Mouse (Mus musculus): ENCODE data around the gene Mfsd4a. TPM values are rescaled to one million over a fixed set of nuclear protein-coding genes. Genes with fewer than 3 reads are reported as not detected.

Gene Mfsd4a
- polyA plus RNA-seq, 1 experiment from 2014 or later, result 27.3 TPM

DNA sequence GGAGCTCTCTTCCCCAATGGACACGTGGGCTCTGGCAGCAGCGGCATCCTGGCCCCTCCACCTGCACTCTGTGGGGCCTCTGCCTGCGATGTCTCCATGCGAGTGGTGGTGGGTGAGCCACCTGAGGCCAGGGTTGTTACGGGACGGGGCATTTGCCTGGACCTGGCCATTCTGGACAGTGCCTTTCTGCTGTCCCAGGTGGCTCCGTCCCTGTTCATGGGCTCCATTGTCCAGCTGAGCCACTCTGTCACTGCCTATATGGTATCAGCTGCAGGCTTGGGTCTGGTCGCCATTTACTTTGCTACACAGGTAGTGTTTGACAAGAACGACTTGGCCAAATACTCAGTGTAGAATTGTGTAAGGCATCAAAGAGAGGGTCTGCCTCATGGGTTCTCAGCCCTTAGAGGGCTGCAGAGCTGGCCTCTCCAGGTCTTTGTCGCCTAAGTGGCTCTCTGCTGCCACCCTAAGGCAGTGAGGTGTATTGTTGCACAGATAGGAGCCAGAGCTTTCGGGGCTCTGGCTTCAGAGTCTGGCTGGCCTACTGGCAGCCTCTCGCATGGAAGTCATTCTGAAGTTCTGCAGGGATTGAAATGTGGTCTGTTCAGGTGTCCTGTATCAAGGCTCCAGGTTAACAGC lies 86.4 kb downstream of the Mfsd4a start:
- no peaks in the 10 kb centered on the region for H3K9me3 ChIP-seq (replicated peaks; ENCODE audit: low read length)
- H3K4me1 ChIP-seq (replicated peaks; ENCODE audit: insufficient read depth, low read length), result no peaks in the 10 kb centered on the region
- no peak overlapping the region for H3K4me2 ChIP-seq (ENCODE audit: low read length)
- H3K27me3 ChIP-seq (ENCODE audit: insufficient read depth, low read length), result no peaks in the 10 kb centered on the region
- no peak overlapping the region for H3K9ac ChIP-seq (ENCODE audit: low read depth, low read length)
- H3K4me3 ChIP-seq (replicated peaks; ENCODE audit: low read depth, low read length), result no peak overlapping the region
- DNase-seq (ENCODE audit: low spot score), result peak; percentile 78
- WGBS, result 55% methylated on average over 12 of the region's 12 CpGs
- H3K36me3 ChIP-seq (ENCODE audit: insufficient read depth, low read length), result no peaks in the 10 kb centered on the region
- no peak overlapping the region for H3K27ac ChIP-seq
- TF ChIP-seq CTCF (IDR thresholded peaks at IDR 0.05; ENCODE audit: low read depth), result peak; percentile 89
- ATAC-seq (replicated peaks; ENCODE audit: low FRiP score, low read depth), result no peak; the same call in 1 of the 2 replicates

DNA sequence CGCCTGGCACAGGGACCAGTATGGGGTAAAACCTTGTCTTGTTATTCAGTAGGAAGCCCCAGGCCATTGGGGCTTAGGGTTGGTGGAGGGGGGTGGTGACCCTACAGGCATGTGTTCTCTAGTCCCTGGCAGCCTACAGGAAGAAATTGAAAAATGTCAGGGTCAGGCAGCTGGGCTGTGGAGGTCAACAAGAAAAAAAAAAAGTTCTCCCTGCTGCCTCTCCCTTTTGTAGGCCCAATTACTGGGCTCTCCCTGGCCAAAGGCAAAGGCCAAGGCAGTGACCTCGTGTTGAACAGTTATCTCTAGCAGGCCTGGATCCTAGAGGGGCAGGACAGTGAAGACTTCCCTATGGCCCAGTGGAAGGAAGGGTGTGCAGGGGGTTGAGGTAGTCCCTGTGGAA lies 87.4 kb downstream of the Mfsd4a start:
- TF ChIP-seq CTCF (IDR thresholded peaks at IDR 0.05; ENCODE audit: low read depth), result no peak

DNA sequence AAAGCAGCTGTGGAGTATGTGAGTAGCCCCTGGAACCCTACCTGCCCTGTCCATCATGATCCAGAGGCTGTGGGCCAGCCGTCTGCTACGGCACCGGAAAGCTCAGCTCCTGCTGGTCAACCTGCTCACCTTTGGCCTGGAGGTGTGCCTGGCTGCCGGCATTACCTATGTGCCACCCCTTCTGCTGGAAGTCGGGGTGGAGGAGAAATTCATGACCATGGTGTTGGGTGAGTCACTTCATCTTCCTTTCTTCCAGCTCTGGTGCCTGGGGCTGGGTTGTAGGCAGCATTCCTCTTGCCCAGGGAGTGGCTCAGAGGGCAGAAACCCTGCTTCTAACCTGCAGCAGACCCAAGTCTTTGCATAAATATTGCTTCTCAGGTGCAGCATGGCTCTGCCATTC lies 91.0 kb downstream of the Mfsd4a start:
- no peaks in the 10 kb centered on the region for H3K36me3 ChIP-seq (ENCODE audit: insufficient read depth, low read length)
- H3K4me1 ChIP-seq (replicated peaks; ENCODE audit: insufficient read depth, low read length), result peaks cover 16% of the 10 kb centered on the region
- WGBS, result 77% methylated on average over 5 of the region's 5 CpGs
- no peak overlapping the region for H3K27ac ChIP-seq
- no peak overlapping the region for H3K4me3 ChIP-seq (replicated peaks; ENCODE audit: low read depth, low read length)
- H3K9ac ChIP-seq (ENCODE audit: low read depth, low read length), result no peak overlapping the region
- no peak overlapping the region for H3K4me2 ChIP-seq (ENCODE audit: low read length)
- no peaks in the 10 kb centered on the region for H3K27me3 ChIP-seq (ENCODE audit: insufficient read depth, low read length)
- no peak for DNase-seq (ENCODE audit: low spot score)
- H3K9me3 ChIP-seq (replicated peaks; ENCODE audit: low read length), result no peaks in the 10 kb centered on the region
- ATAC-seq (replicated peaks; ENCODE audit: low FRiP score, low read depth), result no peak
- TF ChIP-seq CTCF (IDR thresholded peaks at IDR 0.05; ENCODE audit: low read depth), result no peak

More for the DNA sequence above, 87.4 kb downstream of the Mfsd4a start:
- 44% methylated on average over 2 of the region's 2 CpGs for WGBS
- H3K9ac ChIP-seq (ENCODE audit: low read depth, low read length), result no peak overlapping the region
- H3K9me3 ChIP-seq (replicated peaks; ENCODE audit: low read length), result no peaks in the 10 kb centered on the region
- no peak overlapping the region for H3K4me2 ChIP-seq (ENCODE audit: low read length)
- H3K4me1 ChIP-seq (replicated peaks; ENCODE audit: insufficient read depth, low read length), result no peaks in the 10 kb centered on the region
- H3K4me3 ChIP-seq (replicated peaks; ENCODE audit: low read depth, low read length), result no peak overlapping the region
- no peaks in the 10 kb centered on the region for H3K36me3 ChIP-seq (ENCODE audit: insufficient read depth, low read length)
- no peak overlapping the region for H3K27ac ChIP-seq
- ATAC-seq (replicated peaks; ENCODE audit: low FRiP score, low read depth), result no peak
- DNase-seq (ENCODE audit: low spot score), result no peak
- no peaks in the 10 kb centered on the region for H3K27me3 ChIP-seq (ENCODE audit: insufficient read depth, low read length)

DNA sequence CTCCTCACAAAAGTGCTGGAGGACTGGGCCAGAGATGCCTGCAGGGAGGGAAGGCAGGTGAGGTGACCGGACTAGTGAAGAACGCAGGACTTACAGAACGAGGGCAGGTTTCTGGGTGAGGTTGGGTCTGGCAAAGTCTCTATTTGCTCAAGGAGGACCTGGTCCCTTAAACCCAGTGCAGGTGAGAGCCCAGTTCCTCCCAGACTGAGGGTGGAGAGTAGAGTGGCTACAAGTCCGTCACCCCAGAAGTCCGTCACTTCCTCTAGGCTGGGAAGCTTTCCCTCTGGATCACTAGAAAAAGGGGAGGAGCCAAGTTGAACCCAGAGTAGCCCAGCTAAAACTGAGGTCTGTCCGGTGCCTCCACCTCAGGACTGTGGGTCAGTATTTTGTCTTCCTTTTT lies 93.9 kb downstream of the Mfsd4a start:
- WGBS, result 68% methylated on average over 6 of the region's 6 CpGs
- no peak overlapping the region for H3K9ac ChIP-seq (ENCODE audit: low read depth, low read length)
- H3K27ac ChIP-seq, result no peak overlapping the region
- no peak overlapping the region for H3K4me3 ChIP-seq (replicated peaks; ENCODE audit: low read depth, low read length)
- DNase-seq (ENCODE audit: low spot score), result no peak
- H3K9me3 ChIP-seq (replicated peaks; ENCODE audit: low read length), result no peaks in the 10 kb centered on the region
- no peaks in the 10 kb centered on the region for H3K27me3 ChIP-seq (ENCODE audit: insufficient read depth, low read length)
- peaks cover 31% of the 10 kb centered on the region for H3K4me1 ChIP-seq (replicated peaks; ENCODE audit: insufficient read depth, low read length)
- ATAC-seq (replicated peaks; ENCODE audit: low FRiP score, low read depth), result no peak
- no peak overlapping the region for H3K4me2 ChIP-seq (ENCODE audit: low read length)
- TF ChIP-seq CTCF (IDR thresholded peaks at IDR 0.05; ENCODE audit: low read depth), result no peak
- no peaks in the 10 kb centered on the region for H3K36me3 ChIP-seq (ENCODE audit: insufficient read depth, low read length)

Other genes with a start within 250 kb of the Mfsd4a start
- 12.2 and 12.6 TPM in 2 replicates for gene Slc41a1, start 240.6 kb downstream of the Mfsd4a start, polyA plus RNA-seq (2015; fragmentation: Nextera tagmentation; extraction: Ambion mirVana)
- 23.4 and 26.7 TPM in 2 replicates for gene Rab29, start 200.8 kb downstream of the Mfsd4a start, polyA plus RNA-seq (2015; fragmentation: Nextera tagmentation; extraction: Ambion mirVana)
- gene Nucks1, start 157.5 kb downstream of the Mfsd4a start, polyA plus RNA-seq (2015; fragmentation: Nextera tagmentation; extraction: Ambion mirVana), result 55.2 and 59.9 TPM in 2 replicates
- 9.1 and 10.1 TPM in 2 replicates for gene Slc45a3, start 105.1 kb downstream of the Mfsd4a start, polyA plus RNA-seq (2015; fragmentation: Nextera tagmentation; extraction: Ambion mirVana)
- gene Elk4, start 60.5 kb downstream of the Mfsd4a start, polyA plus RNA-seq (2015; fragmentation: Nextera tagmentation; extraction: Ambion mirVana), result 21.4 and 22.0 TPM in 2 replicates
- 10.3 and 11.7 TPM in 2 replicates for gene Cdk18, start 71.6 kb upstream of the Mfsd4a start, polyA plus RNA-seq (2015; fragmentation: Nextera tagmentation; extraction: Ambion mirVana)
- 0.37 and 0.80 TPM in 2 replicates for gene Lemd1, start 123.4 kb upstream of the Mfsd4a start, polyA plus RNA-seq (2015; fragmentation: Nextera tagmentation; extraction: Ambion mirVana)
- gene AC124108.1, start 123.4 kb upstream of the Mfsd4a start, polyA plus RNA-seq (2015; fragmentation: Nextera tagmentation; extraction: Ambion mirVana), result 0.07 and 0.13 TPM in 2 replicates
- not detected in 2 replicates for gene Gm10188, start 161.7 kb upstream of the Mfsd4a start, polyA plus RNA-seq (2015; fragmentation: Nextera tagmentation; extraction: Ambion mirVana)
- gene Klhdc8a, start 230.6 kb upstream of the Mfsd4a start, polyA plus RNA-seq (2015; fragmentation: Nextera tagmentation; extraction: Ambion mirVana), result 4.1 and 5.0 TPM in 2 replicates
- gene Nuak2, start 248.1 kb upstream of the Mfsd4a start, polyA plus RNA-seq (2015; fragmentation: Nextera tagmentation; extraction: Ambion mirVana), result 8.7 and 9.6 TPM in 2 replicates